Mouse (Mus musculus) heart, adult 11 months (tissue): Measurements from ENCODE around the gene Lmx1a.

ENCODE experiments used
- DNase-seq: peaks from one replicate; pipeline ENCODE4 v3.0.0; 2022

Lmx1a gene

GRCm38 (mm10) chr1:167689232-167689261, at the start of gene Lmx1a:
Lmx1a (plus strand) TSS chr1:167689237.
- DNase-seq: no peak

- peak; percentile 98 for DNase-seq
Measured at GRCm38 (mm10) chr1:167644866-167645537, 44.0 kb upstream of the Lmx1a start.

- DNase-seq: no peak
Measured at GRCm38 (mm10) chr1:167648670-167649069, 40.4 kb upstream of the Lmx1a start.

- peak; percentile 93 for DNase-seq
Measured at GRCm38 (mm10) chr1:167649122-167649633, 39.9 kb upstream of the Lmx1a start.

- DNase-seq: no peak
Measured at GRCm38 (mm10) chr1:167652336-167652735, 36.7 kb upstream of the Lmx1a start.

GRCm38 (mm10) chr1:167659065-167659464, 30.0 kb upstream of the Lmx1a start:
- DNase-seq: peak; percentile 91

GRCm38 (mm10) chr1:167660521-167661101, 28.4 kb upstream of the Lmx1a start:
- DNase-seq: peak; percentile 97

- peak; percentile 95 for DNase-seq
Measured at GRCm38 (mm10) chr1:167661123-167661522, 27.9 kb upstream of the Lmx1a start.

- DNase-seq: peak; percentile 61
Measured at GRCm38 (mm10) chr1:167663136-167663535, 25.9 kb upstream of the Lmx1a start.

- DNase-seq: peak; percentile 89
Measured at GRCm38 (mm10) chr1:167669796-167670195, 19.2 kb upstream of the Lmx1a start.

- peak; percentile 68 for DNase-seq
Measured at GRCm38 (mm10) chr1:167672433-167672987, 16.5 kb upstream of the Lmx1a start.

GRCm38 (mm10) chr1:167679061-167679460, 10.0 kb upstream of the Lmx1a start:
- peak; percentile 71 for DNase-seq

GRCm38 (mm10) chr1:167688001-167688346, 1.1 kb upstream of the Lmx1a start:
- DNase-seq: no peak

- peak; percentile 90 for DNase-seq
Measured at GRCm38 (mm10) chr1:167688347-167689231, 448 bp upstream of the Lmx1a start.

GRCm38 (mm10) chr1:167689262-167690137, 463 bp downstream of the Lmx1a start:
- peak; percentile 86 for DNase-seq

- no peak for DNase-seq
Measured at GRCm38 (mm10) chr1:167690138-167690710, 1.2 kb downstream of the Lmx1a start.

- DNase-seq: peak; percentile 56
Measured at GRCm38 (mm10) chr1:167690716-167691550, 1.9 kb downstream of the Lmx1a start.

GRCm38 (mm10) chr1:167691911-167692682, 3.1 kb downstream of the Lmx1a start:
- peak; percentile 86 for DNase-seq

- peak; percentile 61 for DNase-seq
Measured at GRCm38 (mm10) chr1:167692683-167693045, 3.6 kb downstream of the Lmx1a start.

GRCm38 (mm10) chr1:167693499-167694240, 4.6 kb downstream of the Lmx1a start:
- DNase-seq: peak; percentile 59
